ENCODE assay signal across 8 mouse cellular contexts in genomic region chr10:117676644-117677313, GRCm38 (mm10). TPM values are rescaled to one million over a fixed set of nuclear protein-coding genes. Genes with fewer than 3 reads are reported as not detected.
DNase-seq lines count a peak whose midpoint lies in the region; ATAC-seq lines count a peak whose summit lies in the region.

No protein-coding gene starts in this region.

- peak overlapping the region; percentile 44; the same call in 1 of the 2 replicates for H3K9ac ChIP-seq in forebrain, embryonic 14.5 days (ENCODE audit: low read length)
- H3K9ac ChIP-seq in limb, embryonic 12.5 days (replicated peaks) = no peak overlapping the region

- peak; percentile 53 for DNase-seq in heart, adult 8-10 months (ENCODE audit: low spot score)
- no peak for DNase-seq in heart, postnatal 25 days (ENCODE audit: low spot score)
- peak; percentile 89 for DNase-seq in forebrain, embryonic 14.5 days (ENCODE audit: low spot score)
- peak; percentile 11 to 29 for DNase-seq in natural killer cell, adult 2 months (ENCODE audit: low spot score in 2 of 2)
- no peak for DNase-seq in urinary bladder, postnatal 25 days (ENCODE audit: low spot score)

- H3K4me3 ChIP-seq in forebrain, embryonic 14.5 days (ENCODE audit: low read depth, low read length) = peak overlapping the region; percentile 30
- peak overlapping the region; percentile 25 for H3K4me3 ChIP-seq in limb, embryonic 12.5 days (replicated peaks)

- no peaks in the 10 kb centered on the region for H3K36me3 ChIP-seq in forebrain, embryonic 14.5 days (ENCODE audit: control insufficient read depth, insufficient read depth, low read length)
- H3K36me3 ChIP-seq in limb, embryonic 12.5 days = no peaks in the 10 kb centered on the region; the same call in 1 of the 2 replicates

- peak overlapping the region; percentile 22; the same call in 1 of the 2 replicates for H3K27ac ChIP-seq in forebrain, embryonic 14.5 days (ENCODE audit: low read depth, low read length)
- H3K27ac ChIP-seq in limb, embryonic 12.5 days = no peak overlapping the region

- H3K4me2 ChIP-seq in forebrain, embryonic 14.5 days (ENCODE audit: low read length) = peak overlapping the region; percentile 60
- H3K4me2 ChIP-seq in limb, embryonic 12.5 days = peak overlapping the region; percentile 56

- H3K27me3 ChIP-seq in forebrain, embryonic 14.5 days (replicated peaks; ENCODE audit: control insufficient read depth, insufficient read depth, low read length) = no peaks in the 10 kb centered on the region
- H3K27me3 ChIP-seq in limb, embryonic 12.5 days = no peaks in the 10 kb centered on the region

- peaks cover 3% of the 10 kb centered on the region; the same call in 1 of the 2 replicates for H3K4me1 ChIP-seq in forebrain, embryonic 14.5 days (ENCODE audit: control insufficient read depth, insufficient read depth, low read length)
- peaks cover 23% of the 10 kb centered on the region for H3K4me1 ChIP-seq in limb, embryonic 12.5 days (replicated peaks)

- WGBS in forebrain, embryonic 14.5 days = 29% methylated on average over 17 of the region's 17 CpGs
- 32% methylated on average over 17 of the region's 17 CpGs for WGBS in limb, embryonic 12.5 days

- intact Hi-C loops in heart, postnatal 25 days (cut with DNase I) = loop anchor here (1.0 to 10.0 kb wide), 3 partner anchors 162 to 312 kb away; no protein-coding TSS in a partner anchor

- peak; percentile 50 for ATAC-seq in cerebellum, adult (ENCODE audit: insufficient number of reproducible peaks, low FRiP score, low TSS enrichment)
- ATAC-seq in forebrain, embryonic 14.5 days = peak; percentile 38
- peak; percentile 57 for ATAC-seq in inflammation-experienced regulatory T-cells, adult 6 months
- no peak for ATAC-seq in limb, embryonic 12.5 days (ENCODE audit: insufficient number of reproducible peaks, insufficient read depth, low FRiP score, low TSS enrichment, low read depth)

- H3K9me3 ChIP-seq in forebrain, embryonic 14.5 days (replicated peaks; ENCODE audit: control insufficient read depth, low read length) = no peaks in the 10 kb centered on the region
- H3K9me3 ChIP-seq in limb, embryonic 12.5 days = no peaks in the 10 kb centered on the region

RNA-seq across cellular contexts. Expression of gene Mdm2, which starts 33.8 kb away (rescaled TPM):
- 10 to 100 TPM; 47.6 to 55.1 (median 50.9) TPM for total RNA-seq in heart, adult 8-10 months (2022)
- 10 to 100 TPM; 49.3 to 53.1 TPM for total RNA-seq in heart, postnatal 25 days (2021)
- polyA plus RNA-seq in forebrain, embryonic 14.5 days (2014; fragmentation: Nextera tagmentation; extraction: Ambion mirVana) = 33.0 and 47.7 TPM in 2 replicates
- 10 to 100 TPM; 42.1 to 88.6 (median 50.8) TPM for polyA plus RNA-seq in inflammation-experienced regulatory T-cells, adult 6 months (2017; shearing (Covaris generic))
- 57.9 and 59.7 TPM in 2 replicates for polyA plus RNA-seq in limb, embryonic 12.5 days (2016; fragmentation: Nextera tagmentation; extraction: Ambion mirVana)

RNA-seq across cellular contexts. Expression of gene Cpm, which starts 47.5 kb away (rescaled TPM):
- 1 to 10 TPM; 2.8 to 3.8 (median 3.4) TPM for total RNA-seq in heart, adult 8-10 months (2022)
- 1 to 10 TPM; 3.9 to 4.5 TPM for total RNA-seq in heart, postnatal 25 days (2021)
- polyA plus RNA-seq in forebrain, embryonic 14.5 days (2014; fragmentation: Nextera tagmentation; extraction: Ambion mirVana) = 5.1 and 6.1 TPM in 2 replicates
- polyA plus RNA-seq in inflammation-experienced regulatory T-cells, adult 6 months (2017; shearing (Covaris generic)) = 10 to 100 TPM; 14.5 to 29.9 (median 27.1) TPM
- polyA plus RNA-seq in limb, embryonic 12.5 days (2016; fragmentation: Nextera tagmentation; extraction: Ambion mirVana) = 30.0 and 35.3 TPM in 2 replicates

Comparison
In these comparisons a context has a peak if more than half of its experiments do, and no peak if none do; other contexts are left out.
1. DNase-seq: peak in heart, adult 8-10 months (single experiment), forebrain, embryonic 14.5 days (single experiment) and natural killer cell, adult 2 months (2 of 2); none in heart, postnatal 25 days (single experiment) and urinary bladder, postnatal 25 days (single experiment).